ENCODE assay signal across 7 mouse cellular contexts in genomic region chr11:20477183-20478037, GRCm38 (mm10).
DNase-seq lines count a peak whose midpoint lies in the region; ATAC-seq and TF ChIP-seq lines count a peak whose summit lies in the region.

No protein-coding gene starts in this region.

- no peaks in the 10 kb centered on the region for H3K36me3 ChIP-seq in heart, postnatal 0 days (replicated peaks; ENCODE audit: control insufficient read depth, insufficient read depth, low read length)
- H3K36me3 ChIP-seq in lung, embryonic 14.5 days (ENCODE audit: insufficient read depth) = no peaks in the 10 kb centered on the region
- no peaks in the 10 kb centered on the region for H3K36me3 ChIP-seq in neural tube, embryonic 15.5 days

- 0 out of 2 replicates have a peak, but pooled peaks cover 5% of the 10 kb centered on the region for H3K9me3 ChIP-seq in heart, postnatal 0 days (replicated peaks; ENCODE audit: control insufficient read depth, low read length)
- H3K9me3 ChIP-seq in lung, embryonic 14.5 days (ENCODE audit: low read depth, low read length) = no peaks in the 10 kb centered on the region
- H3K9me3 ChIP-seq in neural tube, embryonic 15.5 days (replicated peaks) = peaks cover 5% of the 10 kb centered on the region

- no peak for TF ChIP-seq EP300 in heart, postnatal 0 days (IDR thresholded peaks at IDR 0.05; ENCODE audit: low read depth)

- ATAC-seq in heart, postnatal 0 days (ENCODE audit: insufficient read depth, low read depth) = peak; percentile 66
- peak; percentile 79; the same call in 1 of the 2 replicates for ATAC-seq in lung, embryonic 14.5 days (ENCODE audit: insufficient read depth)
- ATAC-seq in neural tube, embryonic 15.5 days (ENCODE audit: low FRiP score) = peak; percentile 76

- peaks cover 4% of the 10 kb centered on the region for H3K4me1 ChIP-seq in brown adipose tissue, adult 24 weeks (ENCODE audit: control insufficient read depth, insufficient read depth, insufficient read length, low read length)
- H3K4me1 ChIP-seq in heart, postnatal 0 days (ENCODE audit: control insufficient read depth, insufficient read depth) = no peaks in the 10 kb centered on the region
- H3K4me1 ChIP-seq in lung, embryonic 14.5 days (ENCODE audit: insufficient read depth) = 0 out of 2 replicates have a peak, but pooled peaks cover 5% of the 10 kb centered on the region
- peaks cover 7% of the 10 kb centered on the region; the same call in 1 of the 2 replicates for H3K4me1 ChIP-seq in neural tube, embryonic 15.5 days

- DNase-seq in MN1 (ENCODE audit: low spot score) = peak; percentile 98
- DNase-seq in fat pad, adult 2 months (ENCODE audit: extremely low read depth, low read depth, low spot score) = peak; percentile 78
- peak; percentile 36 for DNase-seq in heart, postnatal 0 days (ENCODE audit: low spot score)
- DNase-seq in kidney, postnatal 25 days = peak; percentile 86 to 95
- DNase-seq in lung, embryonic 14.5 days = peak; percentile 69

- H3K4me2 ChIP-seq in heart, postnatal 0 days (ENCODE audit: low read depth, low read length) = peak overlapping the region; percentile 44
- peak overlapping the region; percentile 40; the same call in 1 of the 2 replicates for H3K4me2 ChIP-seq in lung, embryonic 14.5 days
- peak overlapping the region; percentile 38 for H3K4me2 ChIP-seq in neural tube, embryonic 15.5 days

- WGBS in heart, postnatal 0 days = 17% methylated on average over 19 of the region's 19 CpGs
- 16% methylated on average over 19 of the region's 19 CpGs for WGBS in lung, embryonic 14.5 days
- WGBS in neural tube, embryonic 15.5 days = 14% methylated on average over 19 of the region's 19 CpGs

- H3K9ac ChIP-seq in heart, postnatal 0 days (replicated peaks; ENCODE audit: low read depth, low read length) = no peak overlapping the region
- H3K9ac ChIP-seq in lung, embryonic 14.5 days = no peak overlapping the region
- no peak overlapping the region for H3K9ac ChIP-seq in neural tube, embryonic 15.5 days (replicated peaks)

- H3K4me3 ChIP-seq in brown adipose tissue, adult 24 weeks (ENCODE audit: insufficient read depth, low read depth, low read length) = peak overlapping the region; percentile 50
- H3K4me3 ChIP-seq in heart, postnatal 0 days (ENCODE audit: low read depth, low read length) = no peak overlapping the region
- H3K4me3 ChIP-seq in lung, embryonic 14.5 days (ENCODE audit: low read depth, low read length) = no peak overlapping the region
- H3K4me3 ChIP-seq in neural tube, embryonic 15.5 days (replicated peaks) = no peak overlapping the region

- peak; percentile 49 for TF ChIP-seq CTCF in heart, postnatal 0 days (IDR thresholded peaks at IDR 0.05; ENCODE audit: low read depth)
- peak; percentile 41 for TF ChIP-seq CTCF in lung, embryonic 14.5 days (IDR thresholded peaks at IDR 0.05; ENCODE audit: low read depth)

- H3K27ac ChIP-seq in brown adipose tissue, adult 24 weeks (replicated peaks; ENCODE audit: low read depth, low read length) = peak overlapping the region; percentile 65
- peak overlapping the region; percentile 51 for H3K27ac ChIP-seq in heart, postnatal 0 days (ENCODE audit: low read depth)
- peak overlapping the region; percentile 0; the same call in 1 of the 2 replicates for H3K27ac ChIP-seq in lung, embryonic 14.5 days (ENCODE audit: low read depth)
- H3K27ac ChIP-seq in neural tube, embryonic 15.5 days (replicated peaks) = peak overlapping the region; percentile 64; the same call in 1 of the 2 replicates

- no peaks in the 10 kb centered on the region for H3K27me3 ChIP-seq in heart, postnatal 0 days (ENCODE audit: control insufficient read depth, insufficient read depth, low read length)
- no peaks in the 10 kb centered on the region for H3K27me3 ChIP-seq in lung, embryonic 14.5 days (ENCODE audit: insufficient read depth, low read length)
- H3K27me3 ChIP-seq in neural tube, embryonic 15.5 days (replicated peaks) = no peaks in the 10 kb centered on the region

Comparison
In these comparisons a context has a peak if more than half of its experiments do, and no peak if none do; other contexts are left out.
1. DNase-seq: peak in every context shown above with its lines; median percentile 98 in MN1; 90 in kidney, postnatal 25 days; 78 in fat pad, adult 2 months; 69 in lung, embryonic 14.5 days; 36 in heart, postnatal 0 days.
2. H3K27ac ChIP-seq: peak in every context shown above with its lines; median percentile 65 in brown adipose tissue, adult 24 weeks; 64 in neural tube, embryonic 15.5 days; 51 in heart, postnatal 0 days; 0 in lung, embryonic 14.5 days.